Mouse (Mus musculus) liver, embryonic 14.5 days (tissue): ENCODE data around the gene Rngtt. TPM values are rescaled to one million over a fixed set of nuclear protein-coding genes. Genes with fewer than 3 reads are reported as not detected.
"Not testable (repeated sequence)": the region's sequence is repeated elsewhere in the genome, so short reads cannot be mapped to it uniquely, and the experiment has no call there.

Experiments
- ATAC-seq: fragments of 200-750 bp; cut with Nextera tagmentation; 2 replicates; pipeline ENCODE4 v1.8.0; 2017; ENCODE audit warnings: moderate number of reproducible peaks, mild to moderate bottlenecking, moderate library complexity; ENCODE audit not compliant: insufficient read depth
- DNase-seq, 3 experiments: peaks; one replicate each; pipeline ENCODE4 v3.0.0-alpha.2; 2012 to 2013; ENCODE audit warnings: low read depth in 3 of 3, low spot score in 3 of 3
- H3K27ac ChIP-seq: fragments of 300-500 bp; sonication (generic); 2 replicates; pipeline ENCODE4 v1.5.1; 2014; ENCODE audit warnings: moderate library complexity, mild to moderate bottlenecking, control low read depth, inconsistent platforms
- H3K27me3 ChIP-seq: fragments of 300-500 bp; sonication (generic); 2 replicates; pipeline ENCODE4 v1.6.1; 2014; ENCODE audit warnings: mild to moderate bottlenecking, low read length, moderate library complexity; ENCODE audit not compliant: control insufficient read depth, insufficient read depth
- H3K36me3 ChIP-seq: fragments of 300-500 bp; sonication (generic); replicated peaks from 2 replicates; pipeline ENCODE4 v1.6.1; 2014; ENCODE audit warnings: low read depth; ENCODE audit not compliant: control insufficient read depth, insufficient read depth
- H3K4me1 ChIP-seq, 2 experiments: fragments of 200-500 bp in 1 of 2; fragments of 300-500 bp in 1 of 2; sonication (generic) in 1 of 2; replicated peaks; 2 replicates each; pipeline ENCODE4 v1.6.1; 2012 to 2014; ENCODE audit warnings: antibody characterized with exemption in 1 of 2, inconsistent platforms in 1 of 2, low read length in 1 of 2; ENCODE audit not compliant: control insufficient read depth in 2 of 2, insufficient read depth in 2 of 2
- H3K4me2 ChIP-seq: fragments of 300-500 bp; sonication (generic); 2 replicates; pipeline ENCODE4 v1.6.1; 2014; ENCODE audit warnings: low read depth, mild to moderate bottlenecking, control low read depth, moderate library complexity
- H3K4me3 ChIP-seq, 2 experiments: fragments of 200-500 bp in 1 of 2; fragments of 300-500 bp in 1 of 2; sonication (generic) in 1 of 2; 2 replicates each; pipeline ENCODE4 v1.5.1; 2012 to 2014; ENCODE audit warnings: low read depth in 2 of 2, low read length in 2 of 2, mild to moderate bottlenecking in 2 of 2, control low read depth in 1 of 2, inconsistent platforms in 1 of 2, moderate library complexity in 1 of 2; ENCODE audit not compliant: insufficient read depth in 1 of 2
- H3K9ac ChIP-seq: fragments of 300-500 bp; sonication (generic); replicated peaks from 2 replicates; pipeline ENCODE4 v1.6.1; 2014; ENCODE audit warnings: mild to moderate bottlenecking, control low read depth, moderate library complexity
- H3K9me3 ChIP-seq: fragments of 300-500 bp; sonication (generic); 2 replicates; pipeline ENCODE4 v1.6.1; 2016; ENCODE audit warnings: low read length, mixed read lengths; ENCODE audit not compliant: control insufficient read depth
- CTCF ChIP-seq: IDR thresholded peaks from 2 replicates; pipeline ENCODE4 v1.5.1; 2016; ENCODE audit warnings: antibody characterized with exemption, low read depth, control low read depth
- EP300 ChIP-seq: IDR thresholded peaks from 2 replicates; pipeline ENCODE4 v1.6.1; 2016; ENCODE audit warnings: antibody characterized with exemption, low read depth
- WGBS: fragments of 180-500 bp; shearing (Covaris S2); extraction: QIAGEN DNeasy Blood & Tissue Kit; methylation state at CpG from one replicate; pipeline ENCODE4 v1.1.7; 2014; ENCODE audit not compliant: insufficient replicate concordance; 5-methylcytosine and 5-hydroxymethylcytosine counted together
- polyA plus RNA-seq, 2 experiments: library from polyadenylated mRNA; depleted of rRNA in 1 of 2; stranded (reverse) in 1 of 2; unstranded in 1 of 2; fragments of >200 nt; fragmentation: Nextera tagmentation in 1 of 2; extraction: Ambion mirVana in 1 of 2; gene quantifications; 2 replicates each; pipeline versions ENCODE4 v1.2.1 to v1.2.3; 2012 to 2014

Rngtt gene
- polyA plus RNA-seq, 2 experiments = 4.3 to 12.6 TPM

- H3K36me3 ChIP-seq = no peaks in the 10 kb centered on the region
- no peak overlapping the region for H3K27ac ChIP-seq
- ATAC-seq (peak; percentile 53; the same call in 1 of the 2 replicates), DNase-seq (peak; percentile 42 to 51 (median 45))
- no peak overlapping the region for H3K4me2 ChIP-seq
- TF ChIP-seq CTCF (peak; percentile 84), EP300 (peak; percentile 69)
- no peaks in the 10 kb centered on the region for H3K27me3 ChIP-seq
- no peak overlapping the region for H3K9ac ChIP-seq
- no peak overlapping the region for H3K4me3 ChIP-seq
- H3K9me3 ChIP-seq = no peaks in the 10 kb centered on the region
- 8% methylated on average over 16 of the region's 16 CpGs for WGBS
- H3K4me1 ChIP-seq = no peaks in the 10 kb centered on the region
Observed at GRCm38 (mm10) chr4:33292409-33293370, 17.4 kb upstream of the Rngtt start.

GRCm38 (mm10) chr4:33300891-33301665, 9.0 kb upstream of the Rngtt start:
- H3K36me3 ChIP-seq, H3K9me3 ChIP-seq, H3K4me2 ChIP-seq, H3K4me1 ChIP-seq, DNase-seq, H3K4me3 ChIP-seq, ATAC-seq, H3K9ac ChIP-seq, H3K27ac ChIP-seq, H3K27me3 ChIP-seq: not testable (repeated sequence)
- WGBS = 67% methylated on average over 6 of the region's 6 CpGs

- H3K4me1 ChIP-seq = no peaks in the 10 kb centered on the region
- no peaks in the 10 kb centered on the region for H3K36me3 ChIP-seq
- ATAC-seq (no peak), DNase-seq (no peak)
- H3K27me3 ChIP-seq = no peaks in the 10 kb centered on the region
- no peak overlapping the region for H3K4me2 ChIP-seq
- H3K4me3 ChIP-seq = no peak overlapping the region
- H3K9ac ChIP-seq = no peak overlapping the region
- no peak overlapping the region for H3K27ac ChIP-seq
- TF ChIP-seq EP300 (no peak), CTCF (peak; percentile 32)
- H3K9me3 ChIP-seq = no peaks in the 10 kb centered on the region
- WGBS = 71% methylated on average over 1 of the region's 1 CpGs
Observed at GRCm38 (mm10) chr4:33303057-33303456, 7.1 kb upstream of the Rngtt start.

GRCm38 (mm10) chr4:33307146-33307545, 3.0 kb upstream of the Rngtt start:
- Histone ChIP-seq H3K9me3 (no peaks in the 10 kb centered on the region), H3K4me2 (no peak overlapping the region), H3K4me1 (peaks cover 11 to 12% of the 10 kb centered on the region in 2 experiments), H3K27ac (no peak overlapping the region), H3K9ac (no peak overlapping the region), H3K27me3 (no peaks in the 10 kb centered on the region), H3K36me3 (no peaks in the 10 kb centered on the region), H3K4me3 (no peak overlapping the region)
- no peak for TF ChIP-seq EP300
- peak; percentile 7; the same call in 1 of the 2 replicates for TF ChIP-seq CTCF
- ATAC-seq (no peak), DNase-seq (no peak)
- 60% methylated on average over 4 of the region's 4 CpGs for WGBS
